In the genomic region with DNA sequence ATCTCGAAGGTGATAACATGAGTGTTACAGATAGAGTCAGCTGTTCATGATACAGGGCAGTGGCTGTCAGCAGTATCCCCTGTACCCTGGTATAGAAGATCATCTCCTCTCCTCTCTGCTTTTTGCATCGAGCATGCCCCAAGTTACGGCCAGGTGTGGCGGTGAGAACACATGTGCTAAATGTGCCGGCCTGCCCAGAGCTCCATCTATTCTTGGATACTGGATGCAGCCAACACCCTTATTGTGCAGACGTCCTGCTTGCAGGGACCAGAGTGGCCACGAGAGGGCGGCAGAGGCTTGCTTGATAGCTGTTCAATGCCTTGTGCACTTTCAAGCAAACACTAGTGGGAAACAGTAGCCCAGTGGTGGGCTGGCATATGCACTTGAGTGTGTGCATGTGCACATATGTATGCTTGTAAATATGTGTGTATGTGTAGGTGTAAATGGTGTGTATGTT, we compare ENCODE assay signal across 7 mouse cellular contexts. TPM values are rescaled to one million over a fixed set of nuclear protein-coding genes. Genes with fewer than 3 reads are reported as not detected.
DNase-seq lines count a peak whose midpoint lies in the region; ATAC-seq lines count a peak whose summit lies in the region.

No protein-coding gene starts in this region.

- intact Hi-C loops in left cerebral cortex, postnatal 14 days (cut with DNase I), result loop anchor here (1.0 kb wide), 1 partner anchor 174 kb away; no protein-coding TSS in a partner anchor

- H3K9ac ChIP-seq in intestine, embryonic 14.5 days (ENCODE audit: low read length), result no peak overlapping the region

- H3K4me1 ChIP-seq in intestine, embryonic 14.5 days (replicated peaks; ENCODE audit: control insufficient read depth, insufficient read depth, low read length), result peaks cover 11% of the 10 kb centered on the region
- no peaks in the 10 kb centered on the region for H3K4me1 ChIP-seq in midbrain, embryonic 10.5 days

- H3K27ac ChIP-seq in intestine, embryonic 14.5 days (ENCODE audit: low read depth), result no peak overlapping the region
- H3K27ac ChIP-seq in midbrain, embryonic 10.5 days (replicated peaks), result no peak overlapping the region

- DNase-seq in adrenal gland, adult (ENCODE audit: inconsistent age in 2 of 2, low spot score in 1 of 2), result peak; percentile 88 to 98
- DNase-seq in embryo, embryonic 10.5 days (ENCODE audit: low spot score), result peak; percentile 95
- DNase-seq in gastrocnemius, postnatal 25 days, result peak; percentile 83
- peak; percentile 100 for DNase-seq in intestine, embryonic 14.5 days (ENCODE audit: low spot score)
- peak; percentile 98 to 99 for DNase-seq in left cerebral cortex, postnatal 14 days (ENCODE audit: low spot score in 2 of 2)
- peak; percentile 89 for DNase-seq in midbrain, embryonic 10.5 days (ENCODE audit: low spot score)
- DNase-seq in right cerebral cortex, postnatal 4 days, result peak; percentile 100

- ATAC-seq in intestine, embryonic 14.5 days (replicated peaks; ENCODE audit: low FRiP score, low TSS enrichment, low read depth), result peak; percentile 76

- WGBS in intestine, embryonic 14.5 days, result 23% methylated on average over 8 of the region's 8 CpGs
- WGBS in midbrain, embryonic 10.5 days, result 30% methylated on average over 8 of the region's 8 CpGs

- H3K4me3 ChIP-seq in intestine, embryonic 14.5 days (ENCODE audit: low read depth, low read length), result no peak overlapping the region
- H3K4me3 ChIP-seq in midbrain, embryonic 10.5 days, result no peak overlapping the region

- H3K9me3 ChIP-seq in intestine, embryonic 14.5 days (ENCODE audit: control insufficient read depth, low read length), result no peaks in the 10 kb centered on the region
- H3K9me3 ChIP-seq in midbrain, embryonic 10.5 days (replicated peaks), result no peaks in the 10 kb centered on the region

- no peak overlapping the region for H3K4me2 ChIP-seq in intestine, embryonic 14.5 days (ENCODE audit: low read length)

- H3K27me3 ChIP-seq in intestine, embryonic 14.5 days (replicated peaks; ENCODE audit: control insufficient read depth, insufficient read depth, low read length), result no peaks in the 10 kb centered on the region
- H3K27me3 ChIP-seq in midbrain, embryonic 10.5 days (ENCODE audit: low read depth, poor library complexity, severe bottlenecking), result 0 out of 2 replicates have a peak, but pooled peaks cover 3% of the 10 kb centered on the region

- peaks cover 12% of the 10 kb centered on the region; the same call in 1 of the 2 replicates for H3K36me3 ChIP-seq in intestine, embryonic 14.5 days (ENCODE audit: control insufficient read depth, insufficient read depth, low read length)
- peaks cover 32% of the 10 kb centered on the region for H3K36me3 ChIP-seq in midbrain, embryonic 10.5 days

RNA-seq across cellular contexts. Expression of a gene that starts 16.8 kb away (rescaled TPM):
- 10 to 100 TPM; 33.3 to 44.8 TPM for total RNA-seq in gastrocnemius, postnatal 25 days (2021)
- polyA plus RNA-seq in intestine, embryonic 14.5 days (2014; fragmentation: Nextera tagmentation; extraction: Ambion mirVana), result 95.4 and 95.6 TPM in 2 replicates
- 10 to 100 TPM; 74.2 to 80.8 TPM for total RNA-seq in left cerebral cortex, postnatal 14 days (2021)
- 62.0 and 66.0 TPM in 2 replicates for polyA plus RNA-seq in midbrain, embryonic 10.5 days (2016; fragmentation: Nextera tagmentation; extraction: Ambion mirVana)

RNA-seq across cellular contexts. Expression of a gene that starts 17.2 kb away (rescaled TPM):
- 10 to 100 TPM; 16.0 to 16.9 TPM for total RNA-seq in gastrocnemius, postnatal 25 days (2021)
- 17.0 and 17.4 TPM in 2 replicates for polyA plus RNA-seq in intestine, embryonic 14.5 days (2014; fragmentation: Nextera tagmentation; extraction: Ambion mirVana)
- 10 to 100 TPM; 18.9 to 25.2 TPM for total RNA-seq in left cerebral cortex, postnatal 14 days (2021)
- polyA plus RNA-seq in midbrain, embryonic 10.5 days (2016; fragmentation: Nextera tagmentation; extraction: Ambion mirVana), result 30.6 and 30.7 TPM in 2 replicates

RNA-seq across cellular contexts. Expression of a gene that starts 55.1 kb away (rescaled TPM):
- 1 to 10 TPM; 3.4 to 3.6 TPM for total RNA-seq in gastrocnemius, postnatal 25 days (2021)
- polyA plus RNA-seq in intestine, embryonic 14.5 days (2014; fragmentation: Nextera tagmentation; extraction: Ambion mirVana), result 16.9 and 18.6 TPM in 2 replicates
- total RNA-seq in left cerebral cortex, postnatal 14 days (2021), result 1 to 10 TPM; 5.4 to 6.3 TPM
- 13.3 and 16.0 TPM in 2 replicates for polyA plus RNA-seq in midbrain, embryonic 10.5 days (2016; fragmentation: Nextera tagmentation; extraction: Ambion mirVana)

RNA-seq across cellular contexts. Expression of a gene that starts 55.3 kb away (rescaled TPM):
- total RNA-seq in gastrocnemius, postnatal 25 days (2021), result 1 to 10 TPM; 2.4 to 3.1 TPM
- polyA plus RNA-seq in intestine, embryonic 14.5 days (2014; fragmentation: Nextera tagmentation; extraction: Ambion mirVana), result 2.3 and 3.3 TPM in 2 replicates
- total RNA-seq in left cerebral cortex, postnatal 14 days (2021), result 1 to 10 TPM; 6.7 to 8.8 TPM
- polyA plus RNA-seq in midbrain, embryonic 10.5 days (2016; fragmentation: Nextera tagmentation; extraction: Ambion mirVana), result 2.1 and 2.4 TPM in 2 replicates
